Mouse (Mus musculus) spleen, adult 10 weeks (tissue): ENCODE measurements around the gene Spint2. TPM values are rescaled to one million over a fixed set of nuclear protein-coding genes. Genes with fewer than 3 reads are reported as not detected.

Experiments
- polyA plus RNA-seq: library from polyadenylated mRNA; stranded (reverse); fragments of 350-450 nt; fragmentation: Illumina TruSeq; extraction: RNeasy Lipid Tissue Mini Kit (QIAGEN cat#74804); gene quantifications from one replicate; pipeline ENCODE4 v1.2.3, GENCODE M21; 2015; ENCODE audit warnings: low replicate concordance; ENCODE audit not compliant: insufficient read depth

The Spint2 gene
- polyA plus RNA-seq = 39.3 TPM

DNA sequence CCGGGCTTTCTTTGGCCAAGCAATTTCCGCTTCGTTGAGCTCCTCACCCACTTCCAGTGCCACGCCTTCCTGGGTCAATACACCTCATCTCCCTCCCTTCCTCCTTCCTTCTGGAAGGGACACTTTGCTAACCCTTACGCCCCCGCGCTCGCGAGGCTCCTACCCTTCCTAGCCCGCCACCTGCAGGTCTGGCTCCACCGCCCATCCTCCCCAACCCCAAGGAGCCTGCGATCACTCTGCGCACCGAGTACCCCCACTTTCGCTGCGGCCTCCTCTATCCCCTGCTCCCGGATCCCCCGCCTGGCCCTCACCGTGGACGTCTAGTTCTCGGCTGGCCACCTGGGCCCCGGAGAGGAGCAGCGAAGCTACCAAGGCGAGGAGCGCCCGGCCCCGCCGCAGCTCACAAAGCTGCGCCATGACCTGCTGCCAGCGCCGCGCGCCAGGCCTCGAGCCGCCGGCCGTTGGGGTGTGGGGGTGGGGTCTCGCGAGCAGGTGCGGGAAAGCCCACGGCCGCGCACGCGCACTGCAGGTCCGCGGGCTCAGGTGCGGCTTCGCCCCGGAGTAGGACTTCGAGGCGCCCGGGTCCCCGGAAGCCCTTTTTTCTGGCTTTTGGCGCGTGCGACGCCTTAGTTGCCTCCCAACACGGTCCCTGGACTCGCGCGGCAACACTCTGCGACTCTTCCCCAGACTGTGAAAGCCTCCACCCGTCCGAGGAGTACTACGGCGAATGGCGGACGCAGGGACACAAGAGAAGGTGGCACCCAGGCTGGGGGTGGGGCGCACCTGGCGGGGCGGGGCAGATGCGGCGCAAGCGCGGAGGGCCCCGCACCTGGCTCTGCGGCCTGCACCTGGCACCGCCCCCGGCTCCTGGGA, at the start of gene Spint2:
Spint2 (minus strand) TSS at position 712 of the 873 bp plus-strand sequence.

DNA sequence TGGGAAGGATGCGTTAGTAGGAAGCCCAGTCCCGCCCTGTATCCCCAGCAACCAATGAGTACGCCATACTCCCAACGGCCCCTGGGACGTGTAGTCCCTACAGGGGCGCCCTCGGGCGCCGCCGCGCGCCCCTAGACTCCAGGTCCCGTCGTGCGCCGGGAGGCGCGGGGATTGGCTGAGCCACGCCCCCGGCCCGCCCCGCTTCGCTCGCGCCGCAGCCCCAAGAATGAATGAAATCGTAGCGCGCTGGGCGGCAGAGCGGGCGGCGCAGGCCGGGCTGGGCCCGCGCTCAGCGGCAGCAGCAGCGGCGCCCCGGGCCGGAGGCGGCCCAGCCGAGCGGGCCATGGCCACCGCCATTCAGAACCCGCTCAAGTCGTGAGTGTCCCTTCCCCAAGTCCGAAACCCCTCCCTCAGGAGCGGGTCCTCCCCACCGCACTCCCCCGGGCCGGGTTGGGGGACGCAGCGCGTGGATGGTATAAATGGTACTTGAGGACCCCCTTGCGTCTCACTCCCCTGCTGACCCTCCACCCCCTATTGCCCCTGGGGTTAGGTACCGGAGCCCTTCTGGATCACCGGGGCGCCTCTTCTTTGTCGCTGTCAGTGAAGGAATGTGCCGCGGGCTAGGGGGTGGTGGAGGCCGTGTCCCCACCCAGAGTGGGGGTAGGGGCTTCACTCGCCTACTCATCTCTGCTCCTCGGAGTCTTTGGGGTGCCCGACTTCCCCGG, 22.2 kb upstream of the Spint2 start, which contains the start of gene Dpf1:
Dpf1 (plus strand) TSS at position 214 of the 725 bp plus-strand sequence.

DNA sequence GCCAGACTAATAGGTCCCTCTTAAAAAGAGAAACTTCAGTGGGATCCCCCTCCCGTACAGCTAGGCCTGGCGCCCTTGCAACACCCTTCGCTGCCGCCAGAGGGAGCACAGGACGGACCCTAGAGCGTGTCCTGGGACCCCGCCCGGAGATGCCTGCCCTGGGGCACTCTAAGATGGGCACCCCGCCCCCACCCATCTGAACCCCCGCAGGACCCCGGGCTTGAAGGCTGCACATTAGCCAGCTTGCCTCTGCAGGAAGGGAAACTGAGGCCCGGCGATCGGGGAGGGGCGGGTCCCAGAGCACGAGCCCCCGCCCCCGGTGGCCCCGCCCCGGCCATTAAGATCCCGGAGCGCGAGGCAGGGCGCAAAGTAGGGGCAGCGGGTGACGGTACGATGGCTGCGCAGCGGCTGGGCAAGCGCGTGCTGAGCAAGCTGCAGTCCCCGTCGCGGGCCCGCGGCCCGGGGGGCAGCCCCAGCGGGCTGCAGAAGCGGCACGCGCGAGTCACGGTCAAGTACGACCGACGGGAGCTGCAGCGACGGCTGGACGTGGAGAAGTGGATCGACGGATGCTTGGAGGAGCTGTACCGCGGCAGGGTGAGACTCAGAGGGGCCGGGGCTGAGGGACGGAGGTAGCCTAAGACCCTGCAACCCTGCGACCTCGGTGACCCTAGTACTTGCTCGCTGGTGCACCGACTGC, 7.4 kb upstream of the Spint2 start, which contains the start of gene Ppp1r14a:
Ppp1r14a (plus strand) TSS at position 367 of the 697 bp plus-strand sequence.

DNA sequence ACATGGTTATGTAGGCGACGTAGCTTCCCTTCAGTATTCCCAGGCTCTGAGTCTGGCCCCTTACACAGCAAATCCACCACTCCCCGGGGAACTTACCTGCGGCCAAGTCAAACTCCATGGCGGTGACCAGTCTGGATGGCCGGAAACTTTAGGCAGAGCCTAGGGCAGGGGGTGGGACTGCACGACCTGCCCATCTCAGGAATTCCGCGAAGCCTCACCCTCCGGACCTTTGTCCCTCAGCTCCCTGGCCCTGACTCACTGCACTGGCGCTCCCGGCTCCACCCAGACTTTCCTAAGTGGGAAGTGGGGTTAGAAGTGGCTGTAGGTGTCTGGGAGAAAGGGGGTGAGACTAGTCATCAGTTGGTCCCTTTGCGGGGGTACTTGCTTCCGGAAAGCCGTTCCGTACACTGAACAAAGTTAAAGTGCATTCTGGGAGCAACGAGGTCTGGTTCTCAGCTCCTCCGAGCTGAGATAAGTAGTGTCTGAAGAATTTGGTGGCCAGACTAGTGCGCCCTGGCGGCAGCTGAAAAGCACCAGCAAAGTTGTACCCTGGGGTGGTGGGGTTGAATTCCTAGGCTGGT, 33.4 kb downstream of the Spint2 start, which contains the start of gene 2200002D01Rik:
2200002D01Rik (minus strand) TSS at position 206 of the 581 bp plus-strand sequence.

GRCm38 (mm10) chr7:29238019-29238967, 43.4 kb downstream of the Spint2 start, which contains the start of gene Yif1b:
Yif1b (plus strand) TSS chr7:29238329.

DNA sequence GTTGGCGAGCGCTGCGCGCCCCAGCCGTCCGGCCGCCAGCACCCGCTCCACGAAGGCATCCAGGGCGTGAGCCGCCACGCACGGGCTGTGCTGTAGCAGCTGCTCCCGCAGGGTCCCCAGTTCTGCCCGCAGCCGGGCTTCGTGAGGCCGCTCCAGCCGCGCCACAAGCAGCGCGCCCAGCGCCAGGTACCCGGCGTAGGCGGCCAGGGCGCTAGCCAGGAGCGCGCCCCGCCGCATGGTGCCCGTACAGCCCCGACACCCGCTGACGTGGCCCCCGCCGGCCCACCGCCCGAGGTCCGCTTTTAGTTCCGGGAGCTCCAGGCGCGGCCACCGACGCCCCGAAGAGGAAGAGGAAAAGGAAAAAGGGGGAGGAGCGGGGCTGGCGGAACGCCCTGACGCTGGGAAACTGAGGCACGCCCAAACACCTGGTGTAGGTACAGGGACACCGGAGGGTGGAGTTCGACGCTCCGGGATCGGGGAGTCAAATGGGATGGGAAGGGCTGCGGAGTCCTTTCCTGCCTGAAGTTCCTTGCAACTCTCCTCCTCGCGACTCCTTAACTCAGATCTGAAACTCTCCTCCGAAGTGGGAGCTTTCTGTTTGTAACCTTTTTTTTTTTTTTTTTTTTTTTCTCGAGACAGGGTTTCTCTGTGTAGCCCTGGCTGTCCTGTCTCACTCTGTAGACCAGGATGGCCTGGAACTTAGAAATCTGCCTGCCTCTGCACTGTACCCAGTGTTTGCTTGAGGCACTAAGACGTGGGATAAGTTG, 49.3 kb downstream of the Spint2 start, which contains the start of gene Kcnk6:
Kcnk6 (minus strand) TSS at position 269 of the 767 bp plus-strand sequence.

GRCm38 (mm10) chr7:29213675-29214082, 68.0 kb downstream of the Spint2 start, which contains the start of gene Catsperg1:
Catsperg1 (minus strand) TSS chr7:29214035.

Other genes with a start within 250 kb of the Spint2 start
- gene Ryr1, start 156.7 kb downstream of the Spint2 start, polyA plus RNA-seq = 0.65 TPM
- gene Rasgrp4, start 147.1 kb downstream of the Spint2 start, polyA plus RNA-seq = 10.7 TPM
- gene Fam98c, start 125.7 kb downstream of the Spint2 start, polyA plus RNA-seq = 17.0 TPM
- gene Ggn, start 111.7 kb downstream of the Spint2 start, polyA plus RNA-seq = not detected
- 4.7 TPM for gene Spred3, start 111.5 kb downstream of the Spint2 start, polyA plus RNA-seq
- gene Psmd8, start 101.2 kb downstream of the Spint2 start, polyA plus RNA-seq = 176 TPM
- gene Catsperg1, start 67.9 kb downstream of the Spint2 start, polyA plus RNA-seq = 2.8 TPM
- gene Kcnk6, start 49.4 kb downstream of the Spint2 start, polyA plus RNA-seq = 19.7 TPM
- 9.7 TPM for gene Yif1b, start 43.6 kb downstream of the Spint2 start, polyA plus RNA-seq
- gene 2200002D01Rik, start 33.4 kb downstream of the Spint2 start, polyA plus RNA-seq = 1.9 TPM
- gene Ppp1r14a, start 7.4 kb upstream of the Spint2 start, polyA plus RNA-seq = 3.5 TPM
- gene Dpf1, start 22.0 kb upstream of the Spint2 start, polyA plus RNA-seq = not detected
- gene Sipa1l3, start 236.7 kb upstream of the Spint2 start, polyA plus RNA-seq = 5.5 TPM